Mouse (Mus musculus) gonadal fat pad, adult 2 months (tissue): ENCODE measurements around the gene Rtl10. TPM values are rescaled to one million over a fixed set of nuclear protein-coding genes. Genes with fewer than 3 reads are reported as not detected.

Experiments
- DNase-seq: peaks from one replicate; pipeline ENCODE4 v3.0.0-alpha.2; 2012; ENCODE audit warnings: low read depth
- polyA plus RNA-seq: library from polyadenylated mRNA; depleted of rRNA; stranded (reverse); fragments of >200 nt; gene quantifications from 2 replicates; pipeline ENCODE4 v1.2.3, GENCODE M21; 2012; rRNA removed

Gene Rtl10
- 6.2 and 7.1 TPM in 2 replicates for polyA plus RNA-seq

DNA sequence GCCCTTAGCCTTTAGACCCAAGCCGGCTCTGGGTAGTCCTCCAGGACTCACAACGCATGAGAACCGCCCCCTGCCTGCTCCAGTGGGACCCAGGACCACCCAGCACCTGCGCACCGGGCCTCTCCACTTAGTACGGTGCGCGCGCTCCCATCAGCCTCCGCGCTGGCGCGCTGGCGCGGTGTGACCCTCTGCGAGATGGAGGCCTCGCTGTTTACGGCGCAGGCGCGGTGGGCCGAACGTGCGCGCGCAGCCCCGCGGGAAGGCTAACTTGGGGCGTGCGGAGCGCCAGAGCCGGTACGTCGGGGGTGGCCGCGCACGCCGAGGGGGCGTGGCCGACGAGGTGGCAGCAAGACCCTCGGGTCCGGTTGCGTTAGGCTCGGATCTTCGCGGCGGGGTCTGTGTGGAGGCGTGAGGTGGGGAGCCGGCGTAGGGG lies at the start of gene Rtl10, which contains the start of gene Gnb1l:
TSS of gene Rtl10 (plus strand) at position 344 of the 433 bp plus-strand sequence.
TSS of gene Gnb1l (plus strand) at position 156 of the 433 bp plus-strand sequence.
- peak; percentile 38 for DNase-seq

DNA sequence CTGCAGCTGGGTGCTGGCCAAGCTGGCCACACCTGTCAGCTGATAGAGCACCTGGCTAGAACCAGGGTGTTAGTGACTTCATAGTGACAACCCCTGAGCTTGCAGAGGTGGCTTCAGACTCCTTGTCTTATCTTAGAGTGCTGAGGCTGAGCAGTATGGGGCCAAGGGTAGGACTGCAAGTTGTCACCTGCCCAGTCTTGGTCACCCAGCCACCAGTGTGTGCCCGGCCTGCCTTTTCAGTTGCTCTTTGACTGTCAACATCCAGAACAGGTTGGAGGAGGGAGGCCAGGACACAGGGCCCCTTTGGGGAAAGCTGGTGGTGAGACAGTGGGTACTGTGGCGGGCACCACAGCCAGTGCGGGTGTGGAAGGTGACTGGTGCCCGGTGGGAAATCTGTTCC lies 49.7 kb upstream of the Rtl10 start:
- no peak for DNase-seq

DNA sequence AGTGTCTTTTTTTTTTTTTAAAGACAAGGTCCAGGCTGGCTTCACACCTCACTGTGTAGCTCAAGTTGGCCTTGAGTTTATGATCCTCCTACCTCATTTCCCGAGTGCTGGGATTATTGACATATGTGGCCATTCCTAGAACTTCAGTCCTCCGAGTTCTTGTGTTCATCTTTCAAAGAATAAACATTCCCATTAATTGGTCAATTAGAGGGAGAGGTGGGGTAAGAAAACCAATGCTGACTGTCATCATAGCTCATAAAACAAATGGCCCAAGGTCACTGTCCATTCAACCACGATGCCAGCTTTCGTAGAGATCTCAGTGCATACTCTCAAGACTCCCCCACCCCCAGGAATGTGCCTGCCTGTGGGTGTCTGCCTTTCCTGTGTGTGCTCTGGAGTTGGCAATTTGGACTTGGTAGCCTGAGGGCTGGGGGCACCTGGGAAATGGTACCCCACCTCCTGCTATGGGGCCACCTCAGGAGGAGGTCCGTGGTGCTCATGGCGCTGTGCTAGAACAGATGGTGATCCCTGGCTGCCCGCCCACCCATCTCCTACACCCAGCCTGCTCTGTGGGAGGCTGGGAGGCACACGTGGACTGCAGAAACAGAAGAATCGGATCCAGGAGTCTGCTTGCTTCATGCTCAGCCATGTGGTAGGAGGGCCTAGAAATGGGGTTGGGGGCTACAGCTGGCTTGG lies 47.1 kb upstream of the Rtl10 start:
- no peak for DNase-seq

DNA sequence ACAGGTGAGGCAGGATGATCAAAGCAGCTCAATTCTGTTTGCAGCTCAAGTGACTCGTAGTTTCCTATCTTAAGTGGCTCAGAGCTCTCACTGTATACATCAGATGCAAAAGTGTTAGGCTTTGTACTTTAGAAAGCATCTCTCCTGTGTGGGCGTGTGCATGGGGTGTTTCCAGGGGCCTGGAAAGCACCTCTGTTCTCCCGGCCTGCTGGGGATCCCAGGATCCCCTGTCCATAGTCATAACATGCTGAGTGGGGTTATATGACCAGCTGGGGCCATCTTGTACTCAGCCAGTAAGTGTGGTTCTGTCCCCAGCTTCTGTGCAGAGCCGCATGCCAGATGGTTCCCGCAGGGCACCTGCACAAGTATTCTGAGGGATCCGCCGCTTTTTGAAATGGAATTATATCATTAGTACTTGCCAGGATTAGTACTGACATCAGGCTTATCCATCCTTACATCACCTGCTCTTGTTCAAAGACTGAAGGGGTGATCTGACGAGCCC lies 46.3 kb upstream of the Rtl10 start:
- no peak for DNase-seq

DNA sequence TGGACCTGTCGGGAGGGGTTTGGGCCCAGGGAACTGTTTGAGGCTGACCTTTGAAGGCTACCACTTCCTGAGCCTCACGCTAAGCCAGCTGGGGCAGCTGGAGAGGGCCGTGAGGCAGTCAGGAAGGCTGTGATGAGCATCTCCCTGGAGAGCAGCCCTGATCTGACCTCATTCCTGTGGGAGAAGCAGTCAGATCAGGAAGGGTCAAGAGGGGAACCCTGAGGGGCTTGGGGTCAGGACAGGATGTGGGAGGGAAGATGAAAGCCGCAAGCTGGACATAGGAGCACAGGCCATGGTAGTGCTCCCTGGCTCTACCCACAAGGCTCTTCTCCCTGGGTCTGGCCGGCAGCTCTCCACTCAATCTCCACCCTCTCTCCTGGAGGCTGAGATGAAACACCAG lies 44.9 kb upstream of the Rtl10 start:
- no peak for DNase-seq

DNA sequence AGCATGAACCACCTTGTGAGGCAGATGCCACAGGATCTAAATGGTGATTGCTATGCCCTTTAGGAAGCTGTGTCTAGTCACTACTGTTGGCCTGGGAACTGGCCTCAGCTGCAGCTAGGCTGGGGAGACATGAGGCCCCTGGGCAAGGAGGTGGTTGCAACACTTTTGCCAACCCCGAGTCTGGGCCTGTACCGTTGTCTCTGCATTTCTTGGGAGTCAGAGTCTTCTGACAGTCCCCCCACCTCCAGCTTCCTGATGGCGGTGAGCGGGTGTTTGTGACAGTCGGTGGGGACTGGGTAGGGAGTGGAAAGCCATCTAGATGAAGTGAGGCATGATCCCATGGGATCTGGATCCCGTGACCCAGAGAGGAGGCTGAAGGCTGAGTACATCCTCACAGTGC lies 43.3 kb upstream of the Rtl10 start:
- no peak for DNase-seq

DNA sequence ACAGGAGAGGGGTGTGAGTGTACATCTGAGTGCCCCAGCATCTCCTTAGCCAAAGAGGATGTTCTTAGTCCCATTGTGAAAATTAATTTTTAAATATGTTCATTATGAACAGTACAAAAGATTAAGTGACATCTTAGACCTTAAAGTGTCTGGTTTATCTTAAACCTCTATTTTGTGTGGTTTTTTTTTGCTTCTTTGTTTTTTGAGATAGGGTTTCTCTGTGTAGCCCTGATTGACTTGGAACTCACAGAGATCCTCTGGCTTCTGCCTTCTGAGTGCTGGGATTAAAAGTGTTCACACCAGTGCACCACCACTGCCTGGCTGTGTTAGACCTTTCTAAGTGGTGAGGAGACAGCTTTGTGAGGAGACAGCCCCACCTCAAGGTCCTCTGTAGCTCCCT lies 40.0 kb upstream of the Rtl10 start:
- DNase-seq, result no peak

DNA sequence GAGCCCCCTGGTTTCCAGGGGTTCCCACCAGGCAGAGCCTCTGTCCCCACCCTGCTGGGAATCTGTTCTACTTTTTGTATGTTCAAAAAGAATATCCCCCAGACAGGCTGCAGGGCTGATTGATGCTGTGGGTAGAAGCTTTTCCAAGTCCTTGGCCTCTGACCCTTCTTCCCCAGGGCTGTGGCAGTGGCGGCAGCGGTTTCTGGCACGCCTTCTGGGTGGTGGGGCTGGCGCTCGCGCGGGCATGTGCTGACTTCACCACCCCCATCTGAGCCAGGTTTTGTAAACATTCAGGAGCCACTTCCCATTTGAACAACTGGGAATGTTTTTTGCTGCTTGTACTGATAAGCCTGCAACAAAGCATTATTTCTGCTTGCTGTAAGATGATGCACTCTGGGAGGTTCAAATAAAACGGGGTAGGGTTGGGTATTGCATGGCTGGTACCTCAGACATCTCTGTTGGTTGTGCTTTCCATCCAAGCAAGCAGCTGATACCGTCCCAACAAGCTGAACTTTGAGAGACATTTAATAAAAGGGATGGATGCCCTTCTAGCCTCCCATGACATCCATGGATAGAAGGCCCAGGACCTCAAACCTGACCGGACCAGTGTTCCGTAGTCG lies 39.3 kb upstream of the Rtl10 start:
- DNase-seq, result no peak

DNA sequence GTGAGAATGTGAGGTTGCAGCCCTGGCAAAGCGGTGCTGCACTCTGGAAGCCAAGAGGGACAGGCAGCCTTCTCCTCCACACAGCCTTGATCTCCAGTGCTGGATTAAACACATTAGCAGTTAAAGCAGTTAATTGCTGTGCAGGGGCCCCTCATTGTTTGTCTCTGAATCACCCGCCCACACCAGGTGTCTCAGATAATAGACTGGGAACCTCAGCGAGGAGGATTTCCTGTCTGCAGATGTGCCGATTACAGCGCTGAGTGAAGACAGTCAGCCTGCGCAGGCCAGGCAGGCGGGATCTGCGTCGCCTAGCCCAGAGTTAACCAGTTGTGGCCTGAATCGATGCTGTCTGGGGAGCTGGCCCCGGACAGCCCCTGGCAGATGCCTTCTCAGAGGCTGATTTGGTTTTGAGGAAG lies 38.7 kb upstream of the Rtl10 start:
- no peak for DNase-seq

DNA sequence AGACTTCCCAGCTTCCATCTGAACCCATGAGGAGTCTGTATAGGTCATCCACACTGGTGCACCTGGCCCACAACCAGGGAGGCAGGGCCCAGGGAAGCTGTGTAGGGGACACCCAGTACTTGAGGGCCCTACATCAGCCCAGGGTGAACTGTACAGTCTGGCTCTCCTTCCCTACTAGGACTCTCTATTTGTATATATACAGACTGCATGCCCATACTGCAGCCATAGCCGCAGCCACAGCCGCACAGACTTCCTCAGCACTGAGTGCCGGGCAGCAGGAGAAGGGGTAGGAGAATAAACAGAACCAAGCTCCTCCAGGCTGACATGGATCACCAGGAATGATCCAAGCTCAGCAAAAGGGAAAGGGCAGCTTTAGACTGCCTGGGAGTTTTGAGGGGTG lies 37.9 kb upstream of the Rtl10 start:
- no peak for DNase-seq

DNA sequence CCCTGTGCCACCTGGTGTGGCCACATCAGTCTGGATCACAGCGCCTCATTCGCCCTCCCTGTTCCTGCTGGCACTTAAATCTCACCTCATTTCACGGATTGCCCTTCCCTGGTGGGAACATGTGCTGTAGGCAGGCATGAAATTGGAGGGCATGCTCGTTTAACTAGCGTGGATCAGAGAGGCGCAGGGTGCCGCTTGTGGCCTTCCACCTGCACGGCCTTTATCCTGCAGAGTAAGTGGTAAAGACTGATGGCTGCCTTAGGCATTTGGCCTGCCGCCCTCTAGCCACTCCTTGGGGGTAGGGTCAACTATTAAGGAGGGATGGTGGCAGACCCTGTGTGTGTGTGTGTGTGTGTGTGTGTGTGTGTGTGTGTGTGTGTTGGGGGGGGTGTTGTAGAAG lies 36.7 kb upstream of the Rtl10 start:
- DNase-seq, result no peak

DNA sequence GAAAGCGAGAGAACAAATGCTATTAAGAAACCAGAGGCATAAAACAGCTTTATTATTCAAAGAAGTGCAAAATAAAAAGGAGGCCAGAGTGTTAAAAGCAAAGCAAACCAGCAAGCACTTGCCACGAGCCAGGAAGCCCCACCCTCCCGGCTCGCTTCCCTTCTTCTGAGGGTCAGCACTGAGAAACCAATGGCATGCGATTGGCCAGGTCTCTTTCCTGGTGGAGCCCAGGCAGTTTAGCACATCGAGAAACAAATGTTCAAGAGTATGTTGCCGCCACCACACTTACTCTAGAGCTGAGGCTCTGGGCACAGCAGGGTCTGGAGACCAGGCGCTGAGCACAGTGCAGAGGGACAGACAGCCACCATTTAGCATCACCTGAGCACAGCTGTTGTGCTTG lies 36.1 kb upstream of the Rtl10 start:
- DNase-seq, result no peak

DNA sequence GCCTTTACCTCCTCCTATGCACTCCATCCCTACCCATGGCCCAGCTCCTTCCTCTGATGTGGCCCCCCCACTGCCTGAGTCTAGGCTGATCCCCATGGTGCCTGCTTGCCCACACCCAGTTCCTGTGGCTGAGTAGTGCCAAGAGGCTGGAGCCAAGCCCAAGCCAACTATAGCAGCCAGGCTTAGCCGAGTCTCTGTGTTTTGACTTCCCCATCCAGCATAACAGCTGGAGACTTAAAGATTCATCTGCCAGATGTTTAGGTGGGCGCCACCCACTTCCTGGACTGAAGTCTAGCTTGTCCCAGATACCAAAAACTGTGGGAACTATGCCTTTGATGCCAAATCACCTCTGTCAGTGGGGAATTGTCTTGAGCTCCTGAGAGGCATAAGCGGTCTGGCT lies 34.4 kb upstream of the Rtl10 start:
- no peak for DNase-seq

DNA sequence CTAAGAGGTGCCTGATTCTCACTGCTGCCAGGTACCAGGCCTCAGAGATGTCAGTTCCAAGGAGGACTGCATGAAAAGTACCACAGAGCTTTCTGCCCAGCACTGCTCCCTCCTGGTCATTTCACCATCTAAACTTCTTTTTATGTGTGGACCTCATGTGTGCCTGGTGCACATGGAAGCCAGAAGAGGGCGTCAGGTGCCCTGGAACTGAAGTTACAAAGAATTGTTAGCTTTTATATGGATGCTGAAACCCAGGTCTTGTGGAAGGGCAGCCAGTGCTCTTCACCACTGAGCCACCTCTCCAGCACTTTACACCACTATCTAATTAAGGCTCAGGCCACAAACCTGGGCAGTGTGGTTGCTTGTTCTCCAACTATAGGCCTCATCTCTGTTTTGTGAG lies 27.9 kb upstream of the Rtl10 start:
- no peak for DNase-seq

DNA sequence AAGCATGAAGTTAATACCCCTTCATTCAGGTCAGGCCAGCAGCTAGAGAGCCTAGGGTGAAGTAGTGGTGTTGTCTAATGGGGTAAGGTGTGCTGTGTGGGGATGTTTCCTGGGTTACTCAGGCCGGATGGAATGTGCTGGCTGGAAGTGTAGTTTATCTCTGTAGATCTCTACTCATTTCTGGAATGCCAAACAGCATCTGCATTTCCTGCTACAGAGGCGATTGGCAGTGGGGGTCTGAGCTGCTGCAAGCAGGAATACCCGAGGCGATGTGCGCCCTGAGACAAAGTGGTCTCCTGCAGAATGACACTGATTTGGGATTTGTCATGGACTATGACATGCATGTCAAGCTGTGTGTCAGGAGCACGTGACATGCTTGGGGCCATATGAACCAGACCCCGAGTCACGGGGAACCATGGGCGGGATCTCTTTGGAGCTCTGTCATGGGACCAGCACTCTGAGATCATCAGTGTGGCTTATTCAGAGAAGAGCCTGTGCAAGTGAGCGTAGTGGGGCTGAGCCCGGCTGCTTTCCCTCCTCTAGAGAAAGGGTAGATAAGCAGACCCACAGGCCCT lies 27.2 kb upstream of the Rtl10 start:
- DNase-seq, result no peak

DNA sequence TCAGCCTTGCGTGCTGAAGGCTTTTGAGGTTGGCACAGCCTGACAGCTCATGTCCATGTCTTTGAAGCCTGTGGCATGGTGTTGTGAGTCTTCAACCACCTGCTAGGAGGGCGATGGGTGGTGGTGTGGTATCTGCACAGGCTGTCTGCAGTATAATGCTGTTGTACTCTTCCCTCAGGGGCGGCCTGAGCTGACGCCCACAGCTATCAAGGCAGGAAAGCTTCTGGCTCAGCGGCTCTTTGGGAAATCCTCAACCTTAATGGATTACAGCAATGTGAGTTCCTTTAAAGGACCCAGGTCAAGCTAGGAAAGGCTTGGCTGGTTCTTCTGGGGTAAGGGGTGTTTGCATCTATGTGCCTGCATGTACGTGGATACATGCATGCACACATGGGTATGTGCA lies 26.7 kb upstream of the Rtl10 start:
- no peak for DNase-seq

DNA sequence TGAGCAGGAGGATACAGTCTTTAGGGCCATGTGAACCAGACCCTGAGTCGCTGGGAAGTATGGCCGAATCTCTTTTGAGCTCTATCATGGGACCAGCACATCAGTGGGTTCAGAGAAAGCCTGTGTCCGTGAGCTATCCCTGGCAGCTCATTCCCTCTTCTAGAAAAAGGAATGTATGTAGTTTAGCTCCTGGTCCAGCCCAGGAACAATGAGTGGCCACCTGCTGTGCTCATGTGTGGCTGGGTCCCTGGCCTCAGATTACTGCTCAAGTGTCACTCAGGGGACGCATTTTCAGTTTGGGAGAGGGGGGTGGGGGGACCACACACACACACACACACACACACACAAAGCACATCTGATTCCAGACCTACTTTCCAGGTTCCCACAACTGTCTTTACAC lies 26.3 kb upstream of the Rtl10 start:
- DNase-seq, result no peak

DNA sequence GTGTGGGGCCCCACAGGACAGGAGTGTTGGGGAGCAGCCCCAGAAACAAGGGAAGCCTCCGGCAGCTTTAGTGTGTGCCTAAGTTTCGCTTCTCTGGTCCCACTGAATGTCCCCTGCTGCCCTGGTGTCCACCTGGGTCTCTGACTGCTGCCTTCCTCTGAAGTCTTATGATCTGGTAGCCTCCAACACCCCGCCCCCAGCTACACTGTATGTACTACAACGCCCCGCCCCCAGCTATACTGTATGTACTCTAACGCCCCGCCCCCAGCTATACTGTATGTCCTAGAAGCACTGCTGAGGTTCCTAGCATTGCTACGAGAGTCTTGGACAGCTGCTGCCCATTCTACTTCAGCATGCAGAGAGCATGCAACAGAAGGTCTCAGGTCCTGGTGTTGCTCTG lies 25.7 kb upstream of the Rtl10 start:
- no peak for DNase-seq

DNA sequence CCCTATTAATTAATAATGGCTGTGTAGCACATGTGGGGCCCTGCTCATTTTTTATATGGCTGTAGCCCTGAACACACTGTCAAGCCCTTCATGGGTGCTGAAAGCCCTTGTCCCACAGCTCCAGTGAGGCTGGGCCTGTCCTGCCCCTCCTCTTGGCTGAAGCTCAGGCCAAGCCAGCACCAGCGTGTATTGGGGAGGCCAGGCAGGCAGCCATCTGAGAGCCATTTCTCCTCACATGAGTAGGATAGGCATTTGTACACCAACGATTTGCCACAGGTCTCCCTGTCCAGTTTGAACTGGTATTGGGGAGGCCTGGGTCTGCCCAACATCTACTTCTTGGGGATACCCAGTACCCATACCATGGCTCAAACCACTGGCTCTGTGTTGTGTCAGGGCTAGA lies 24.7 kb upstream of the Rtl10 start:
- DNase-seq, result no peak

DNA sequence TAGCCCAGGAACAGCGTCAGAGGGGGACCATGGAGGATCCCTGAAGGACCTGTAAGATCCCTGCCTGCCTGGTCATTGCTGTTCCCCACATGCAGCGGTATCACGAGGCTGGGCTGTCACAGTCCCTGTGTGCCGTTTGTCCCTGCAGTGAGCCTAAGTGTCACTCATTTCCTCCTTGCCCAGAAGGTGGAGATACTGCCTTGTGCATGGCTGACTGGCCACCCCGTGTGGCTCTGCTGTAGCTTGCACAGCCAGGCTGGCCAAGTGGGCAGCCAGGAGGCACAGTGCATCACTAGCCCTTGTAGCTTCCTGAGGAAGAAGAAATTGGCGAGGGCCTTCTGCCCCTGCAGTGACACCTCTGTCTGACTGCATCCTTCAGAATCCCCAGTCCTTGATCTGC lies 20.7 kb upstream of the Rtl10 start:
- no peak for DNase-seq

DNA sequence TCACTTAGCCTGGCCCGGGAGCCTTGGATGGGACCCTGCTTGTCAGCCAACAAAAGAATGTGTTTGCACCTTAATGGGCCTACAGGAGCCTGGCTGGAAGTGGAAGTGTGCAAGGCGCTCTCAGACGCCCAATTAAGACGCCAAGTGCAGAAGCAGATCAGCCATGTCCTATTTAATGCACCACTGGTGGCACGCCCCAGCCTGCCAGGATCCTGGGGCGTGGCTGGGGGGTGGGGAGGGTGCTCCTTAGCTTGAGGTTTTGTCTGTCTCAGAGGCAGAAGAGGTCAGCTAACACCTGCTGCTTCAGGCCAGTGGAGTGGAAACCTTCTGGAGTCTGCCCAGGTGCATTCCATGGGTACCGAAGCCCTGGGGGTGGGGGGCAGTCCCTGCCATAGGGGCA lies 19.0 kb upstream of the Rtl10 start:
- no peak for DNase-seq

DNA sequence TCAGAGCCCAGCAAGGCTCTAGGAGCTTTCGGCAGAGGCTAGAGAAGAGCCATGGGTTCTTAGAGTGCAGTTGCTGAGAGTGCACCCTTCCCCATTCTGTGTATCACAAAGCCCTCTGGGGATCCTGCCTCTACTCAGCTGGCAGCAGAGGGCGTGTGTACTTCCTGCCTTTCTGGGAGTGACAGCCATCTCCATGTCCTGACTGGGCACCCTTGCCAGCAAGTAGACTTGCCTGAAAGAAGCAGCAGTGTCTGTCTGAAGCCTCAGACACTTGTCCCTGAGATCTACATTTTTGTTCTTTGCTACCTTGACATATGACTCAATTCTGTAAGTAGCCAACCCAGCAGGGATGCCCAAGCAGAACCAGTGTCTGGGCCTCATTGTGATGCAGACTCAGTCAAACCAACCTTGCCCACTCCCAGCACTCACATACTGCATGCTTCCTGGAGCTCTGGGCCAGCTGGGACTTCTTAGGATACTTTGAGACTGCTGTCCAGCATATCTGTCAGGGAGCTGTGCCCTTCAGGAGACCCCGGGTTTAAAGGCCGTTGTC lies 17.7 kb upstream of the Rtl10 start:
- no peak for DNase-seq

DNA sequence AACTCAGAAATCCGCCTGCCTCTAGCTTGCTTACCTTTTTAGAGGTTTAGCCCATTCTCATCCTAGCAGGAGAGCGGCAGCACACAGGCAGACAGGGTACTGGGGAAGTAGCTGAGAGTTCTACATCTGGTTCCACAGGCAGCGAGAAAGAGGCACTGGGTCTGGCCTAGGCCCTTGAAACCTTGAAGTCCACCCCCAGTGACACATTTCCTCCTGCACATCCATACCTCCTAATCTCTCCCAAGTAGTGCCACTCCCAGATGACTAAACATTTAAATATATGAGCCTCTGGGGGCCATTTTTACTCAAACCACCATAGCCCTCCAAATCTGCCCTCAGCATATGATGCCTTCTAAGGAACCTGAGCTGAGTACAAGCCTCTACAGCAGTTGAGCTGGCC lies 16.3 kb upstream of the Rtl10 start:
- no peak for DNase-seq
